Mouse (Mus musculus): ENCODE data around the gene Ear14. TPM values are rescaled to one million over a fixed set of nuclear protein-coding genes. Genes with fewer than 3 reads are reported as not detected.
"Not testable (repeated sequence)": the region's sequence is repeated elsewhere in the genome, so short reads cannot be mapped to it uniquely, and the experiment has no call there.

Ear14 gene
- not detected in 2 replicates for polyA plus RNA-seq (2015; fragmentation: Nextera tagmentation; extraction: Ambion mirVana)

GRCm38 (mm10) chr14:51203115-51203514 is at the start of gene Ear14:
TSS of gene Ear14 (plus strand) at chr14:51203391.
- WGBS, result 73% methylated on average over 2 of the region's 2 CpGs
- Histone ChIP-seq H3K9me3 (no peaks in the 10 kb centered on the region), H3K36me3 (no peaks in the 10 kb centered on the region), H3K4me2 (no peak within 1 kb of the TSS), H3K9ac (no peak within 1 kb of the TSS), H3K4me3 (no peak within 1 kb of the TSS), H3K4me1 (no peaks in the 10 kb centered on the region), H3K27me3 (no peaks in the 10 kb centered on the region), H3K27ac (no peak within 1 kb of the TSS)
- ATAC-seq (ENCODE audit: borderline replicate concordance, extremely low read depth, low FRiP score, low TSS enrichment), result no peak

GRCm38 (mm10) chr14:51156056-51156735 is 47.0 kb upstream of the Ear14 start:
- Histone ChIP-seq H3K4me3 (no peak overlapping the region), H3K9ac (no peak overlapping the region), H3K27ac (no peak overlapping the region), H3K27me3 (no peaks in the 10 kb centered on the region), H3K36me3 (no peaks in the 10 kb centered on the region), H3K4me2 (no peak overlapping the region), H3K9me3 (no peaks in the 10 kb centered on the region), H3K4me1 (no peaks in the 10 kb centered on the region)
- ATAC-seq (ENCODE audit: borderline replicate concordance, extremely low read depth, low FRiP score, low TSS enrichment), result no peak
- WGBS, result 75% methylated on average over 5 of the region's 5 CpGs

GRCm38 (mm10) chr14:51156736-51157068 is 46.5 kb upstream of the Ear14 start:
- Histone ChIP-seq H3K4me2 (no peak overlapping the region), H3K27ac (no peak overlapping the region), H3K4me3 (no peak overlapping the region), H3K36me3 (no peaks in the 10 kb centered on the region), H3K9ac (no peak overlapping the region), H3K9me3 (no peaks in the 10 kb centered on the region), H3K27me3 (no peaks in the 10 kb centered on the region), H3K4me1 (no peaks in the 10 kb centered on the region)
- no peak for ATAC-seq (ENCODE audit: borderline replicate concordance, extremely low read depth, low FRiP score, low TSS enrichment)
- WGBS, result 58% methylated on average over 4 of the region's 4 CpGs

- H3K4me3 ChIP-seq, result no peak overlapping the region
- H3K36me3 ChIP-seq, result no peaks in the 10 kb centered on the region
- H3K27ac ChIP-seq, result no peak overlapping the region
- H3K4me1 ChIP-seq, result no peaks in the 10 kb centered on the region
- H3K4me2 ChIP-seq, result no peak overlapping the region
- WGBS, result 86% methylated on average over 1 of the region's 1 CpGs
- no peaks in the 10 kb centered on the region for H3K27me3 ChIP-seq
- no peaks in the 10 kb centered on the region for H3K9me3 ChIP-seq
- ATAC-seq (ENCODE audit: borderline replicate concordance, extremely low read depth, low FRiP score, low TSS enrichment), result no peak
- H3K9ac ChIP-seq, result no peak overlapping the region
Observed at GRCm38 (mm10) chr14:51157072-51157471, 46.1 kb upstream of the Ear14 start.

GRCm38 (mm10) chr14:51161976-51162375 is 41.2 kb upstream of the Ear14 start, which contains the start of gene Rnase2b:
TSS of gene Rnase2b (plus strand) at chr14:51162260.
- not testable (repeated sequence) for H3K27ac ChIP-seq; H3K36me3 ChIP-seq; H3K9ac ChIP-seq; H3K4me1 ChIP-seq; ATAC-seq (ENCODE audit: borderline replicate concordance, extremely low read depth, low FRiP score, low TSS enrichment); H3K27me3 ChIP-seq; H3K4me3 ChIP-seq; H3K9me3 ChIP-seq; H3K4me2 ChIP-seq
- WGBS, result 84% methylated on average over 3 of the region's 3 CpGs

- not testable (repeated sequence) for H3K4me3 ChIP-seq; H3K36me3 ChIP-seq; H3K4me1 ChIP-seq; H3K4me2 ChIP-seq; H3K27me3 ChIP-seq; H3K9ac ChIP-seq; H3K9me3 ChIP-seq; H3K27ac ChIP-seq; ATAC-seq (ENCODE audit: borderline replicate concordance, extremely low read depth, low FRiP score, low TSS enrichment)
- WGBS, result 80% methylated on average over 6 of the region's 6 CpGs
Observed at GRCm38 (mm10) chr14:51163323-51163722, 39.9 kb upstream of the Ear14 start.

GRCm38 (mm10) chr14:51165435-51165834 is 37.8 kb upstream of the Ear14 start:
- Histone ChIP-seq H3K36me3 (no peaks in the 10 kb centered on the region), H3K27ac (no peak overlapping the region), H3K9me3 (no peaks in the 10 kb centered on the region), H3K4me1 (no peaks in the 10 kb centered on the region), H3K27me3 (no peaks in the 10 kb centered on the region), H3K4me3 (no peak overlapping the region), H3K4me2 (no peak overlapping the region), H3K9ac (no peak overlapping the region)
- 87% methylated on average over 1 of the region's 1 CpGs for WGBS
- no peak for ATAC-seq (ENCODE audit: borderline replicate concordance, extremely low read depth, low FRiP score, low TSS enrichment)

- Histone ChIP-seq H3K4me3 (no peak overlapping the region), H3K27ac (no peak overlapping the region), H3K4me2 (no peak overlapping the region), H3K4me1 (no peaks in the 10 kb centered on the region), H3K36me3 (no peaks in the 10 kb centered on the region), H3K9me3 (no peaks in the 10 kb centered on the region), H3K9ac (no peak overlapping the region), H3K27me3 (no peaks in the 10 kb centered on the region)
- no peak for ATAC-seq (ENCODE audit: borderline replicate concordance, extremely low read depth, low FRiP score, low TSS enrichment)
Observed at GRCm38 (mm10) chr14:51166068-51166467, 37.1 kb upstream of the Ear14 start.

GRCm38 (mm10) chr14:51172095-51172865 is 30.9 kb upstream of the Ear14 start:
- H3K4me3 ChIP-seq; H3K4me2 ChIP-seq; H3K4me1 ChIP-seq; H3K27ac ChIP-seq; H3K9ac ChIP-seq; ATAC-seq (ENCODE audit: borderline replicate concordance, extremely low read depth, low FRiP score, low TSS enrichment); H3K36me3 ChIP-seq; H3K9me3 ChIP-seq; H3K27me3 ChIP-seq: not testable (repeated sequence)
- WGBS, result 30% methylated on average over 9 of the region's 9 CpGs

- H3K27ac ChIP-seq; ATAC-seq (ENCODE audit: borderline replicate concordance, extremely low read depth, low FRiP score, low TSS enrichment); H3K9me3 ChIP-seq; H3K4me2 ChIP-seq; H3K36me3 ChIP-seq; H3K9ac ChIP-seq; H3K4me1 ChIP-seq; H3K4me3 ChIP-seq; H3K27me3 ChIP-seq: not testable (repeated sequence)
- 48% methylated on average over 4 of the region's 4 CpGs for WGBS
Observed at GRCm38 (mm10) chr14:51172947-51173346, 30.2 kb upstream of the Ear14 start.

GRCm38 (mm10) chr14:51173843-51174242 is 29.3 kb upstream of the Ear14 start:
- no peak overlapping the region for H3K4me2 ChIP-seq
- no peaks in the 10 kb centered on the region for H3K36me3 ChIP-seq
- no peak overlapping the region for H3K9ac ChIP-seq
- WGBS, result 76% methylated on average over 4 of the region's 4 CpGs
- no peaks in the 10 kb centered on the region for H3K4me1 ChIP-seq
- no peaks in the 10 kb centered on the region for H3K27me3 ChIP-seq
- no peak for ATAC-seq (ENCODE audit: borderline replicate concordance, extremely low read depth, low FRiP score, low TSS enrichment)
- H3K4me3 ChIP-seq, result no peak overlapping the region
- H3K9me3 ChIP-seq, result no peaks in the 10 kb centered on the region
- no peak overlapping the region for H3K27ac ChIP-seq

- not testable (repeated sequence) for H3K4me1 ChIP-seq; ATAC-seq (ENCODE audit: borderline replicate concordance, extremely low read depth, low FRiP score, low TSS enrichment); H3K9ac ChIP-seq; H3K9me3 ChIP-seq; H3K27ac ChIP-seq; H3K4me2 ChIP-seq; H3K4me3 ChIP-seq; H3K36me3 ChIP-seq; H3K27me3 ChIP-seq
- 75% methylated on average over 2 of the region's 2 CpGs for WGBS
Observed at GRCm38 (mm10) chr14:51181051-51181450, 22.1 kb upstream of the Ear14 start.

Measured in lung, embryonic 15.5 days (tissue).